ENCODE assay signal across 9 mouse cellular contexts in genomic region chr7:83382803-83383363, GRCm38 (mm10).
A peak's percentile ranks its signal among the peaks of the same experiment; 100 is the strongest.
DNase-seq lines count a peak whose midpoint lies in the region; ATAC-seq lines count a peak whose summit lies in the region.
"Had no signal": no experiment of that assay in that cellular context is flagged by ENCODE, and none has a peak within 500 bp of the region (broad histone marks: within the 10 kb centered on the region; RNA-seq: fewer than 3 reads in every experiment).

No protein-coding gene starts in this region.

- 17% methylated on average over 8 of the region's 8 CpGs for WGBS in heart, embryonic 15.5 days
- WGBS in neural tube, embryonic 11.5 days: 47% methylated on average over 8 of the region's 8 CpGs

- peaks cover 11% of the 10 kb centered on the region for H3K4me1 ChIP-seq in heart, embryonic 15.5 days (replicated peaks)
- H3K4me1 ChIP-seq in neural tube, embryonic 11.5 days (ENCODE audit: control insufficient read depth, insufficient read depth, low read length): no peaks in the 10 kb centered on the region

- no peaks in the 10 kb centered on the region for H3K27me3 ChIP-seq in heart, embryonic 15.5 days
- no peaks in the 10 kb centered on the region for H3K27me3 ChIP-seq in neural tube, embryonic 11.5 days (ENCODE audit: control insufficient read depth, insufficient read depth, low read length)

- no peak overlapping the region for H3K9ac ChIP-seq in heart, embryonic 15.5 days
- H3K9ac ChIP-seq in neural tube, embryonic 11.5 days (ENCODE audit: low read length): no peak overlapping the region

- peak overlapping the region; percentile 17; the same call in 1 of the 2 replicates for H3K4me2 ChIP-seq in heart, embryonic 15.5 days
- H3K4me2 ChIP-seq in neural tube, embryonic 11.5 days (ENCODE audit: low read depth): no peak overlapping the region

- H3K36me3 ChIP-seq in heart, embryonic 15.5 days: no peaks in the 10 kb centered on the region
- H3K36me3 ChIP-seq in neural tube, embryonic 11.5 days (ENCODE audit: control insufficient read depth, insufficient read depth, low read length): no peaks in the 10 kb centered on the region

- H3K4me3 ChIP-seq in heart, embryonic 15.5 days: no peak overlapping the region
- no peak overlapping the region for H3K4me3 ChIP-seq in neural tube, embryonic 11.5 days (ENCODE audit: low read depth, low read length)

- peak; percentile 85 for ATAC-seq in heart, embryonic 15.5 days (replicated peaks; ENCODE audit: insufficient number of reproducible peaks, insufficient read depth, low FRiP score, low read depth)
- ATAC-seq in neural tube, embryonic 11.5 days (ENCODE audit: insufficient read depth, low FRiP score, low TSS enrichment): peak; percentile 74

- H3K9me3 ChIP-seq in heart, embryonic 15.5 days (replicated peaks): no peaks in the 10 kb centered on the region
- H3K9me3 ChIP-seq in neural tube, embryonic 11.5 days (ENCODE audit: control insufficient read depth, low read length): no peaks in the 10 kb centered on the region

- H3K27ac ChIP-seq in heart, embryonic 15.5 days: peak overlapping the region; percentile 45
- H3K27ac ChIP-seq in neural tube, embryonic 11.5 days (ENCODE audit: low read depth, low read length): no peak overlapping the region
- H3K27ac ChIP-seq: macrophage had no signal

- DNase-seq in adrenal gland, postnatal 14 days: peak; percentile 8
- DNase-seq in adrenal gland, postnatal 25 days: no peak
- DNase-seq in brain, embryonic 18.5 days (ENCODE audit: low read depth, low spot score): peak; percentile 60
- peak; percentile 22 to 27 for DNase-seq in layer of hippocampus, postnatal 25 days (ENCODE audit: extremely low spot score in 1 of 2, low spot score in 1 of 2)
- peak; percentile 61 for DNase-seq in neural tube, embryonic 11.5 days (ENCODE audit: low spot score)
- no peak for DNase-seq in thymus, postnatal 25 days
- DNase-seq in natural killer cell, adult 2 months (ENCODE audit: low spot score in 2 of 2): no peak

Comparison
In these comparisons a context has a peak if more than half of its experiments do, and no peak if none do; other contexts are left out.
1. DNase-seq: peak in adrenal gland, postnatal 14 days (single experiment), brain, embryonic 18.5 days (single experiment), layer of hippocampus, postnatal 25 days (2 of 2) and neural tube, embryonic 11.5 days (single experiment); none in adrenal gland, postnatal 25 days (single experiment), thymus, postnatal 25 days (single experiment) and natural killer cell, adult 2 months (0 of 2).